Mouse (Mus musculus) forebrain, embryonic 16.5 days (tissue): ENCODE data around the gene Kif9. TPM values are rescaled to one million over a fixed set of nuclear protein-coding genes. Genes with fewer than 3 reads are reported as not detected.

Source experiments
- ATAC-seq: fragments of 200-750 bp; cut with Nextera tagmentation; 2 replicates; pipeline ENCODE4 v1.8.0; 2017; ENCODE audit warnings: mild to moderate bottlenecking, moderate library complexity
- H3K27ac ChIP-seq: fragments of 300-500 bp; sonication (generic); 2 replicates; pipeline ENCODE4 v1.5.1; 2014; ENCODE audit warnings: low read length, control low read depth
- H3K27me3 ChIP-seq: fragments of 300-500 bp; sonication (generic); replicated peaks from 2 replicates; pipeline ENCODE4 v1.6.1; 2014; ENCODE audit warnings: low read length; ENCODE audit not compliant: control insufficient read depth, insufficient read depth
- H3K36me3 ChIP-seq: fragments of 300-500 bp; sonication (generic); 2 replicates; pipeline ENCODE4 v1.6.1; 2014; ENCODE audit not compliant: control insufficient read depth, insufficient read depth
- H3K4me1 ChIP-seq: fragments of 300-500 bp; sonication (generic); replicated peaks from 2 replicates; pipeline ENCODE4 v1.6.1; 2014; ENCODE audit warnings: low read length; ENCODE audit not compliant: control insufficient read depth, insufficient read depth
- H3K4me2 ChIP-seq: fragments of 300-500 bp; sonication (generic); 2 replicates; pipeline ENCODE4 v1.6.1; 2014; ENCODE audit warnings: mild to moderate bottlenecking, low read length, control low read depth
- H3K4me3 ChIP-seq: fragments of 300-500 bp; sonication (generic); replicated peaks from 2 replicates; pipeline ENCODE4 v1.5.1; 2014; ENCODE audit warnings: mild to moderate bottlenecking, low read length, control low read depth
- H3K9ac ChIP-seq: fragments of 300-500 bp; sonication (generic); replicated peaks from 2 replicates; pipeline ENCODE4 v1.6.1; 2014; ENCODE audit warnings: low read depth, low read length, control low read depth
- H3K9me3 ChIP-seq: fragments of 300-500 bp; sonication (generic); 2 replicates; pipeline ENCODE4 v1.6.1; 2016; ENCODE audit warnings: low read length; ENCODE audit not compliant: control insufficient read depth
- WGBS: fragments of 180-500 bp; shearing (Covaris S2); extraction: QIAGEN DNeasy Blood & Tissue Kit; methylation state at CpG from one replicate; pipeline ENCODE4 v1.1.7; 2014; 5-methylcytosine and 5-hydroxymethylcytosine counted together
- polyA plus RNA-seq: library from polyadenylated mRNA; unstranded; fragments of >200 nt; fragmentation: Nextera tagmentation; extraction: Ambion mirVana; gene quantifications from 2 replicates; pipeline ENCODE4 v1.2.1, GENCODE M21; 2015

Kif9 gene
- 3.0 TPM in 2 replicates for polyA plus RNA-seq

GRCm38 (mm10) chr9:110476124-110477091, at the start of gene Kif9, which contains the start of gene Klhl18:
Gene Kif9, plus strand, starts transcription at chr9:110476958.
Gene Klhl18, minus strand, starts transcription at chr9:110476694.
- Histone ChIP-seq H3K4me2 (peak within 1 kb of the TSS; percentile 88), H3K9ac (peak within 1 kb of the TSS; percentile 81), H3K9me3 (no peaks in the 10 kb centered on the region), H3K36me3 (no peaks in the 10 kb centered on the region), H3K27me3 (0 out of 2 replicates have a peak, but pooled peaks cover 3% of the 10 kb centered on the region), H3K4me3 (peak within 1 kb of the TSS; percentile 67), H3K27ac (peak within 1 kb of the TSS; percentile 90), H3K4me1 (peaks cover 11% of the 10 kb centered on the region)
- ATAC-seq, result peak; percentile 98
- WGBS, result under 1% methylated on average over 53 of the region's 53 CpGs

- Histone ChIP-seq H3K9me3 (no peaks in the 10 kb centered on the region), H3K27me3 (no peaks in the 10 kb centered on the region), H3K4me2 (no peak overlapping the region), H3K27ac (no peak overlapping the region), H3K9ac (no peak overlapping the region), H3K4me1 (no peaks in the 10 kb centered on the region), H3K4me3 (no peak overlapping the region), H3K36me3 (peaks cover 20% of the 10 kb centered on the region)
- WGBS, result 70% methylated on average over 8 of the region's 8 CpGs
- no peak for ATAC-seq
These were observed 45.5 kb upstream of the Kif9 start for GRCm38 (mm10) chr9:110431241-110431640.

GRCm38 (mm10) chr9:110433045-110433444, 43.7 kb upstream of the Kif9 start:
- Histone ChIP-seq H3K27ac (no peak overlapping the region), H3K27me3 (no peaks in the 10 kb centered on the region), H3K4me3 (no peak overlapping the region), H3K9ac (no peak overlapping the region), H3K36me3 (peaks cover 20% of the 10 kb centered on the region), H3K9me3 (no peaks in the 10 kb centered on the region), H3K4me1 (no peaks in the 10 kb centered on the region), H3K4me2 (no peak overlapping the region)
- WGBS, result 95% methylated on average over 2 of the region's 2 CpGs
- no peak for ATAC-seq

GRCm38 (mm10) chr9:110436041-110436440, 40.7 kb upstream of the Kif9 start:
- ATAC-seq, result no peak
- Histone ChIP-seq H3K36me3 (peaks cover 8% of the 10 kb centered on the region; the same call in 1 of the 2 replicates), H3K4me3 (no peak overlapping the region), H3K27me3 (no peaks in the 10 kb centered on the region), H3K9me3 (no peaks in the 10 kb centered on the region), H3K4me1 (no peaks in the 10 kb centered on the region), H3K27ac (no peak overlapping the region), H3K9ac (no peak overlapping the region), H3K4me2 (no peak overlapping the region)
- WGBS, result 95% methylated on average over 11 of the region's 11 CpGs

- H3K4me2 ChIP-seq, result no peak overlapping the region
- H3K27me3 ChIP-seq, result no peaks in the 10 kb centered on the region
- H3K4me3 ChIP-seq, result no peak overlapping the region
- H3K4me1 ChIP-seq, result no peaks in the 10 kb centered on the region
- H3K27ac ChIP-seq, result no peak overlapping the region
- no peak overlapping the region for H3K9ac ChIP-seq
- 69% methylated on average over 3 of the region's 5 CpGs for WGBS
- H3K36me3 ChIP-seq, result peaks cover 8% of the 10 kb centered on the region; the same call in 1 of the 2 replicates
- ATAC-seq, result no peak
- H3K9me3 ChIP-seq, result no peaks in the 10 kb centered on the region
These were observed 36.7 kb upstream of the Kif9 start for GRCm38 (mm10) chr9:110440049-110440448.

- Histone ChIP-seq H3K27me3 (no peaks in the 10 kb centered on the region), H3K4me2 (no peak overlapping the region), H3K9me3 (no peaks in the 10 kb centered on the region), H3K4me3 (no peak overlapping the region), H3K9ac (no peak overlapping the region), H3K4me1 (no peaks in the 10 kb centered on the region), H3K27ac (no peak overlapping the region), H3K36me3 (peaks cover 6% of the 10 kb centered on the region; the same call in 1 of the 2 replicates)
- 93% methylated on average over 6 of the region's 6 CpGs for WGBS
- no peak for ATAC-seq
These were observed 36.2 kb upstream of the Kif9 start for GRCm38 (mm10) chr9:110440559-110440958.

- WGBS, result 84% methylated on average over 15 of the region's 15 CpGs
- H3K27ac ChIP-seq, result no peak overlapping the region
- H3K4me3 ChIP-seq, result no peak overlapping the region
- H3K36me3 ChIP-seq, result 0 out of 2 replicates have a peak, but pooled peaks cover 4% of the 10 kb centered on the region
- ATAC-seq, result no peak; the same call in 1 of the 2 replicates
- H3K9ac ChIP-seq, result no peak overlapping the region
- no peaks in the 10 kb centered on the region for H3K4me1 ChIP-seq
- H3K9me3 ChIP-seq, result no peaks in the 10 kb centered on the region
- no peak overlapping the region for H3K4me2 ChIP-seq
- no peaks in the 10 kb centered on the region for H3K27me3 ChIP-seq
These were observed 28.4 kb upstream of the Kif9 start for GRCm38 (mm10) chr9:110448356-110448755.

- Histone ChIP-seq H3K9ac (no peak overlapping the region), H3K4me1 (no peaks in the 10 kb centered on the region), H3K4me2 (no peak overlapping the region), H3K4me3 (no peak overlapping the region), H3K27me3 (no peaks in the 10 kb centered on the region), H3K27ac (no peak overlapping the region), H3K9me3 (no peaks in the 10 kb centered on the region), H3K36me3 (0 out of 2 replicates have a peak, but pooled peaks cover 4% of the 10 kb centered on the region)
- 27% methylated on average over 11 of the region's 11 CpGs for WGBS
- peak; percentile 91 for ATAC-seq
These were observed 27.7 kb upstream of the Kif9 start for GRCm38 (mm10) chr9:110448857-110449617.

- 77% methylated on average over 3 of the region's 3 CpGs for WGBS
These were observed 24.2 kb upstream of the Kif9 start for GRCm38 (mm10) chr9:110452523-110452922.

More at GRCm38 (mm10) chr9:110452523-110452922, 24.2 kb upstream of the Kif9 start:
- H3K9ac ChIP-seq, result no peak overlapping the region
- H3K27me3 ChIP-seq, result no peaks in the 10 kb centered on the region
- H3K36me3 ChIP-seq, result 0 out of 2 replicates have a peak, but pooled peaks cover 4% of the 10 kb centered on the region
- H3K4me2 ChIP-seq, result no peak overlapping the region
- no peak for ATAC-seq
- no peak overlapping the region for H3K4me3 ChIP-seq
- H3K9me3 ChIP-seq, result no peaks in the 10 kb centered on the region
- no peak overlapping the region for H3K27ac ChIP-seq
- no peaks in the 10 kb centered on the region for H3K4me1 ChIP-seq
